Mouse (Mus musculus) stomach, postnatal 0 days (tissue): ENCODE results near the gene Pkdrej. TPM values are rescaled to one million over a fixed set of nuclear protein-coding genes. Genes with fewer than 3 reads are reported as not detected.
A peak's percentile ranks its signal among the peaks of the same experiment; 100 is the strongest.

Source experiments
- ATAC-seq: fragments of 200-750 bp; cut with Nextera tagmentation; 2 replicates; pipeline ENCODE4 v1.8.0; 2017; ENCODE audit not compliant: low FRiP score, low TSS enrichment
- DNase-seq: peaks from one replicate; pipeline ENCODE4 v3.0.0-alpha.2; 2016; ENCODE audit warnings: low spot score
- H3K27ac ChIP-seq: fragments of 300-500 bp; sonication (generic); replicated peaks from 2 replicates; pipeline ENCODE4 v1.5.1; 2014; ENCODE audit warnings: mild to moderate bottlenecking, control low read depth
- H3K27me3 ChIP-seq: fragments of 300-500 bp; sonication (generic); 2 replicates; pipeline ENCODE4 v1.6.1; 2014; ENCODE audit warnings: low read length; ENCODE audit not compliant: control insufficient read depth, insufficient read depth
- H3K36me3 ChIP-seq: fragments of 300-500 bp; sonication (generic); 2 replicates; pipeline ENCODE4 v1.6.1; 2014; ENCODE audit warnings: low read length, mixed read lengths; ENCODE audit not compliant: control insufficient read depth, insufficient read depth
- H3K4me1 ChIP-seq: fragments of 300-500 bp; sonication (generic); replicated peaks from 2 replicates; pipeline ENCODE4 v1.6.1; 2014; ENCODE audit warnings: antibody characterized with exemption; ENCODE audit not compliant: control insufficient read depth, insufficient read depth
- H3K4me2 ChIP-seq: fragments of 300-500 bp; sonication (generic); replicated peaks from 2 replicates; pipeline ENCODE4 v1.6.1; 2014; ENCODE audit warnings: low read depth, mild to moderate bottlenecking, control low read depth, moderate library complexity
- H3K4me3 ChIP-seq: fragments of 300-500 bp; sonication (generic); 2 replicates; pipeline ENCODE4 v1.5.1; 2014; ENCODE audit warnings: low read depth, low read length, control low read depth
- H3K9ac ChIP-seq: fragments of 300-500 bp; sonication (generic); 2 replicates; pipeline ENCODE4 v1.6.1; 2014; ENCODE audit warnings: mild to moderate bottlenecking, low read length, control low read depth, mixed read lengths
- H3K9me3 ChIP-seq: fragments of 300-500 bp; sonication (generic); 2 replicates; pipeline ENCODE4 v1.6.1; 2016; ENCODE audit warnings: low read length; ENCODE audit not compliant: control insufficient read depth
- CTCF ChIP-seq: IDR thresholded peaks from 2 replicates; pipeline ENCODE4 v1.5.1; 2016; ENCODE audit warnings: antibody characterized with exemption, low read depth, mild to moderate bottlenecking, moderate library complexity
- EP300 ChIP-seq: optimal IDR thresholded peaks from 2 replicates; pipeline ENCODE3; 2016; ENCODE audit warnings: antibody characterized with exemption
- WGBS: fragments of 180-500 bp; shearing (Covaris S2); extraction: QIAGEN DNeasy Blood & Tissue Kit; methylation state at CpG from one replicate; pipeline ENCODE4 v1.1.7; 2014; 5-methylcytosine and 5-hydroxymethylcytosine counted together
- polyA plus RNA-seq: library from polyadenylated mRNA; unstranded; fragments of >200 nt; fragmentation: Nextera tagmentation; extraction: Ambion mirVana; gene quantifications from 2 replicates; pipeline ENCODE4 v1.2.1, GENCODE M21; 2015

The Pkdrej gene
- polyA plus RNA-seq, 1 experiment from 2014 or later: 0.21 TPM

- ATAC-seq (peak; percentile 16; the same call in 1 of the 2 replicates), DNase-seq (no peak)
- peak overlapping the region; percentile 75 for H3K4me2 ChIP-seq
- H3K36me3 ChIP-seq: 0 out of 2 replicates have a peak, but pooled peaks cover 2% of the 10 kb centered on the region
- peak overlapping the region; percentile 59 for H3K4me3 ChIP-seq
- H3K27me3 ChIP-seq: no peaks in the 10 kb centered on the region
- peak overlapping the region; percentile 65 for H3K9ac ChIP-seq
- peaks cover 5% of the 10 kb centered on the region; the same call in 1 of the 2 replicates for H3K4me1 ChIP-seq
- H3K27ac ChIP-seq: peak overlapping the region; percentile 81
- TF ChIP-seq EP300 (no peak), CTCF (no peak)
- no peaks in the 10 kb centered on the region for H3K9me3 ChIP-seq
- 36% methylated on average over 8 of the region's 8 CpGs for WGBS
These were observed 11.1 kb upstream of the Pkdrej start for GRCm38 (mm10) chr15:85832599-85832998.

GRCm38 (mm10) chr15:85831954-85832590 is 10.5 kb upstream of the Pkdrej start, which contains the start of gene Ttc38:
Gene Ttc38 (plus strand): TSS chr15:85832306.
- DNase-seq (peak; percentile 87), ATAC-seq (peak; percentile 85)
- Histone ChIP-seq H3K36me3 (0 out of 2 replicates have a peak, but pooled peaks cover 2% of the 10 kb centered on the region), H3K9ac (peak within 1 kb of the TSS; percentile 65), H3K9me3 (no peaks in the 10 kb centered on the region), H3K27me3 (no peaks in the 10 kb centered on the region), H3K27ac (peak within 1 kb of the TSS; percentile 81), H3K4me1 (peaks cover 5% of the 10 kb centered on the region; the same call in 1 of the 2 replicates), H3K4me2 (peak within 1 kb of the TSS; percentile 75), H3K4me3 (peak within 1 kb of the TSS; percentile 59)
- WGBS: under 1% methylated on average over 27 of the region's 27 CpGs
- TF ChIP-seq EP300: no peak
- peak; percentile 13; the same call in 1 of the 2 replicates for TF ChIP-seq CTCF

GRCm38 (mm10) chr15:85829470-85829869 is 7.9 kb upstream of the Pkdrej start:
- Histone ChIP-seq H3K27me3 (no peaks in the 10 kb centered on the region), H3K27ac (peak overlapping the region; percentile 58), H3K36me3 (no peaks in the 10 kb centered on the region), H3K9me3 (no peaks in the 10 kb centered on the region), H3K9ac (no peak overlapping the region), H3K4me3 (no peak overlapping the region), H3K4me2 (no peak overlapping the region), H3K4me1 (peaks cover 5% of the 10 kb centered on the region; the same call in 1 of the 2 replicates)
- TF ChIP-seq EP300: no peak
- TF ChIP-seq CTCF: no peak
- 65% methylated on average over 5 of the region's 5 CpGs for WGBS
- DNase-seq (peak; percentile 45), ATAC-seq (peak; percentile 60)

GRCm38 (mm10) chr15:85828071-85828470 is 6.5 kb upstream of the Pkdrej start:
- no peak for TF ChIP-seq EP300
- no peak for TF ChIP-seq CTCF
- DNase-seq (no peak), ATAC-seq (no peak)
- H3K4me2 ChIP-seq: no peak overlapping the region
- 51% methylated on average over 4 of the region's 4 CpGs for WGBS
- peaks cover 5% of the 10 kb centered on the region; the same call in 1 of the 2 replicates for H3K4me1 ChIP-seq
- no peak overlapping the region for H3K9ac ChIP-seq
- no peaks in the 10 kb centered on the region for H3K36me3 ChIP-seq
- H3K27ac ChIP-seq: no peak overlapping the region; the same call in 1 of the 2 replicates
- H3K4me3 ChIP-seq: no peak overlapping the region
- H3K27me3 ChIP-seq: no peaks in the 10 kb centered on the region
- H3K9me3 ChIP-seq: no peaks in the 10 kb centered on the region

- ATAC-seq (no peak), DNase-seq (no peak)
- 43% methylated on average over 5 of the region's 5 CpGs for WGBS
- no peak overlapping the region for H3K4me3 ChIP-seq
- no peak overlapping the region for H3K4me2 ChIP-seq
- 0 out of 2 replicates have a peak, but pooled peaks cover under 1% of the 10 kb centered on the region for H3K4me1 ChIP-seq
- no peak overlapping the region for H3K9ac ChIP-seq
- no peaks in the 10 kb centered on the region for H3K36me3 ChIP-seq
- no peaks in the 10 kb centered on the region for H3K9me3 ChIP-seq
- H3K27me3 ChIP-seq: no peaks in the 10 kb centered on the region
- no peak for TF ChIP-seq CTCF
- no peak for TF ChIP-seq EP300
- H3K27ac ChIP-seq: no peak overlapping the region
These were observed 5.1 kb upstream of the Pkdrej start for GRCm38 (mm10) chr15:85826676-85827075.

GRCm38 (mm10) chr15:85822011-85822359 is 451 bp upstream of the Pkdrej start:
- Histone ChIP-seq H3K4me3 (peak overlapping the region; percentile 51), H3K4me1 (no peaks in the 10 kb centered on the region), H3K9me3 (no peaks in the 10 kb centered on the region), H3K9ac (peak overlapping the region; percentile 70), H3K4me2 (peak overlapping the region; percentile 93), H3K36me3 (no peaks in the 10 kb centered on the region), H3K27ac (0 out of 2 replicates have a peak overlapping the region, but pooled peaks have one; percentile 53), H3K27me3 (no peaks in the 10 kb centered on the region)
- WGBS: 17% methylated on average over 4 of the region's 4 CpGs
- ATAC-seq (peak; percentile 82), DNase-seq (peak; percentile 35)
- TF ChIP-seq CTCF (peak; percentile 62), EP300 (no peak)
